Mouse (Mus musculus) left cerebral cortex, postnatal 25 days (tissue): Measurements from ENCODE around the gene Aldh1l1. TPM values are rescaled to one million over a fixed set of nuclear protein-coding genes. Genes with fewer than 3 reads are reported as not detected.
A peak's percentile ranks its signal among the peaks of the same experiment; 100 is the strongest.

ENCODE experiments used
- DNase-seq, 2 experiments: peaks; one replicate each; pipeline ENCODE4 v3.0.0; 2022; ENCODE audit warnings: low spot score in 2 of 2, mixed read lengths in 1 of 2
- intact Hi-C: fragments of 180-260 bp; cut with DNase I; formaldehyde crosslinking; loops from one replicate; pipeline ENCODE4 v1.15.1; 2025
- total RNA-seq, 2 experiments: library from RNA; stranded (reverse); gene quantifications; 2 replicates each; pipeline ENCODE4 v1.2.3; 2021

Gene Aldh1l1
- total RNA-seq = 10 to 100 TPM; 63.5 to 65.8 TPM

DNA sequence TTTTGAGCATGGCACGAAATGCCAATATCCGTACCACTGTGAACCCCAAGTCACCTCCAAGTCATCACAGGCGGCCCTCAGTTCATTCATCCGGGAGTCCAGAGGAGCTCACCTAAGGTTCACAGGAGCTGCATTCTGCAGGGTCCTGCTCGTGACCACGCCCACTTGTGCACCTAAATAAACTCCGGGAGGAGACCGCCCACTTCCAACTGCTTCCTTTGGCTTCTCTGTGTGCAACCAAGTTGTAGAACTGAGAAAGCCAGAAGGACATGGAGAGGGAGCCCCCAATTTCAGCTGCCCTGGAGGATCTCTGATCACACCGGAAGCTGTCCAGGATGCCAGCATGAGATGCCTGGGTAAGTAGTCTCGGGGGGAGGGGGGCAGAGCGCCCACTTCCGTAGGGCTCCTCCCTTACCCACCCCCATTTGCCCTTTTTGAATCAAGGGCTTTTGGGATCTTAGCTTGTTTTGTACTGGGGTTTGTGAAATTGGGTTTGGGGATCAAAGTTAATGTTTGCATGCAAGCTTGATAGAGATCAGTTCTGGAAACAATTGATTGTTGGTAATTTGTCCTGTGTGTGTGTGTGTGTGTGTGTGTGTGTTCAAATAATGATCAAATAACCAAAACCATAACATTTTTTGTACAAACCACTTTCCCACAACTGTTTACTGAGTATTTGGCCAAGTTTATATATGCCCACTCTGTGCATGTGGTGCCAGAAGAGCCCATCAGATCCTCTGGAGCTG lies at the start of gene Aldh1l1:
Gene Aldh1l1, plus strand, starts transcription at position 252 of the 746 bp plus-strand sequence.
- DNase-seq = peak in 1 of 2 experiments; percentile 57
- intact Hi-C loops = no loop called here

DNA sequence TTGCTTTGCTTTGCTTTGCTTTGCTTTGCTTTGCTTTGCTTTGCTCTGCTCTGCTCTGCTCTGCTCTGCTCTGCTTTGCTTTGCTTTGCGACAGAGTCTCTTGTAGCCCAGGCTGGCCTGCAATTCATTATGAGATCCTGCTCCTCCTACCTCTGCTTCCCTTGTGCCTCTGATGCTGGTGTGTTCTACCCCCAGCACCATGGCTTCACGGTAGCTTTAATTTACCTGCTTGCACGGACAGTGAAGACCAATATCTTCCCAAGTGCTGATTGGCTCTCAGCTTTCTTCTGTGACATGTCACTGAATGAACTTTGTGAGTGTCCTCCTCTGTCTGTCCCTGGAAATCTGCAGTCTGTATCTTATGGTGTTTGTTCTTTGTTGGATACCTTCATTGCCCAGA lies 49.2 kb upstream of the Aldh1l1 start:
- intact Hi-C loops = no loop called here
- DNase-seq = no peak

DNA sequence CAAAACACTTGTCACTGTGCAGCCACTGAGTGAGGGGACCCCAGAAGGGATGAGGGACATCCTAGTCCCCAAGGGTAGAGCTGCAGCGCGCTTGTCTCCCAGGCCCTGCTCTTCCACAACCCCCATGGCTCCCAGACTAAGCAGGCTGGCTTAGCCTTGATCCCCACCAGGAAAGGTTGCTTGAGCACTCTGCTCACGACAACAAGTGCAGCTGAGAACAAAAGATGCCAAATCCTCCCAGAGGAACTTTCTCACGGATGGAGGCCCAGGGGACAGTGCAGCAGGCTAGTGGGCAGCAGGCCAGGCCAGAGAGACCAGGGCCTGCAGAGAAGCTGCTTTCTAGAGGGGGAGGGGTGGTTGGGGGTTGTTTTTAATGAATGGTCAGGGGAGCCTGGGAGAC lies 39.3 kb upstream of the Aldh1l1 start:
- DNase-seq = no peak
- intact Hi-C loops = no loop called here

DNA sequence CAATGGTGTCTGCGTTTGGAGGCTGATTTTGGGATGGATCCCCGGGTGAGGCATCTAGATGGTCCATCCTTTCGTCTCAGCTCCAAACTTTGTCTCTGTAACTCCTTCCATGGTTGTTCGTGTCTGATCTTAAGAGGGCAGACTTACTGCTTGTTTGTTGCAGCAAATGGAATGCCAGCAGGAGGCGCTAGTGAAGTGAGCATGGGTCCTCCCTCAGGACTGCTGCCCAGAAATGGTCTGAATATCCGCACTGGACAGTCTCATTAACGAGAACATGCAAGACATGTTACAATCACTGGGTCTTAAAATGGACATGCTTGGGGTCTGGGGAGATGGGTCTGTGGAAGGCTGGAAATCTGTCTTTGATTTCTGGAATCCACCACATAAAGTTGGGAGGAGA lies 36.0 kb upstream of the Aldh1l1 start:
- intact Hi-C loops = loop anchor here (5.0 kb wide), 2 partner anchors 67 to 87 kb away; no protein-coding TSS in a partner anchor
- DNase-seq = peak; percentile 78 to 81

DNA sequence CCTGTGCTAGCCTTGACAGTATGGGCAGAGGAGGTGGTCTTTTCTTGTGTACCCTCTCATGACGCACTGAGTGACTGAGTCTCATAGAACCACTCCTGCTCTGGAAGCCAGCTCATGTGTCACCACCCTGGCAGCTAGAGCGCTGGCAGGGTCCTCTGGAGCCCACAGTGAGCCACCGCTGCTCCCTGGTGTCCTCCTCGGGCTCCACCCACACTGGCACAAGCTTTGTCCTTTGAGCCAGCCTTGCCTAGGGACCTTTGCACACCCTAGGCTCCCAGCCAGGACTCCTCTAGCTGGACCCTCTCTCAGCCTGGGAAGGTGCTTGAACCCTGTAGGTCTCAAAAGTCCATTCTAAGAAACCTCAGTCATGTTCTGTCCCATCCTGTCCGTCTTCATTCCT lies 35.5 kb upstream of the Aldh1l1 start:
- intact Hi-C loops = loop anchor here (5.0 kb wide), 2 partner anchors 67 to 87 kb away; no protein-coding TSS in a partner anchor
- DNase-seq = no peak

DNA sequence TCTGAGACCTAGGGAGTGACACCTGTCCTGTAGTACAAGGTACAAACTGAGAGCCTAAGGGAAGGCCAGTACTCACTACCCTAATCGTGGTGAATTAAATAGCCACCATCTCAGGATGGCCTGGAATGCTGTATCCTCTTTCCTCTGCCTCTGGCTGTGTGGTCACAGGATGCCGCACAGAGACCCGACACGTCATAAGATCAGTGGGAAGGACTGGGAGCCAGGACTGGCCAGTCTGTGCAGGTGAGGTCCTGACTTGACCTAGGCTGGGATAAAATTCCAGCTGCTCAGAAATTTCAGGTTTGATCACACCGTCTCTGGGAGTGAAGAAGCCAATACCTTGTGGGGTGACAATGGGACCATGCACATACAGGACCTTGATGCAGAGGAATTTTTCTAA lies 34.7 kb upstream of the Aldh1l1 start:
- intact Hi-C loops = loop anchor here (5.0 kb wide), 2 partner anchors 66 to 86 kb away; no protein-coding TSS in a partner anchor
- DNase-seq = no peak

DNA sequence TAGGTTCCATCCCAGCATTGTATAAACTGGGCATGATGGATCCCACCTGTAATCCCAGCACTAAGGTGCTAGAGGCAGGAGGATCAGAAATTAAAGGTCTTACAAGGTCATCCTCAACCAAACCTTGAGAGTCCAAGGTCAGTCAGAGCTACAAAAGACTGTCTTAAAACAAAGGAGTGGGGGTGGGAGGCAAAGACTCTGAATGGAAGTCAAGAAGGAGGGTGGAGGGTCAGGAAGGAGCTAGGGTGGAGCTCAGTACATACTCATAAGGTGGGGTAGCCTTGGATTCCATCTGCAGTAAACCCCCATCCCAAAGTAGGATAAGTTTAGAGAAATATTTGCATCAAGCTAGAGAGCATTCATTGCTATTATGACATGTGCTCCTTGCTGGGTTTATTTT lies 33.6 kb upstream of the Aldh1l1 start:
- DNase-seq = no peak
- intact Hi-C loops = loop anchor here (5.0 kb wide), 2 partner anchors 65 to 85 kb away; no protein-coding TSS in a partner anchor

DNA sequence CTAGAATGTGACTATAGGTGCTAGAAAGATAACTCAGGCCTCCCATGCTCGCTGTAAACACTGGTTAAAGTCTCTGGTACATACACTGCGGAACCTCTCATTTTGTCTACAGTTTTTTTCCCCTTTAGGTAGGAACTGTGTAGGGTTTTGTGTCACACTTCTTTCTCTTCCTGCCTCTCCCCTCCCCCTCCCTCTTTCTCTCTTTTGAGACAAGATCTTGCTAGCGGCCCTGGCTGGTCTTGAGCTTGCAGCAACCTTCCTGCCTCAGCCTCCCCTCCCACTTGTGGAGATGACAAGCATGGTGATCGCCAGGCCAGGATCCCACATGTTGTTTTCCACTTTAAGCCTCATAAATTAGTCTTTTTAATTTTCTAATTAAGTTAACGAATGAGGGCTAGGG lies 32.5 kb upstream of the Aldh1l1 start:
- DNase-seq = no peak
- intact Hi-C loops = loop anchor here (5.0 kb wide), 2 partner anchors 64 to 84 kb away; no protein-coding TSS in a partner anchor

DNA sequence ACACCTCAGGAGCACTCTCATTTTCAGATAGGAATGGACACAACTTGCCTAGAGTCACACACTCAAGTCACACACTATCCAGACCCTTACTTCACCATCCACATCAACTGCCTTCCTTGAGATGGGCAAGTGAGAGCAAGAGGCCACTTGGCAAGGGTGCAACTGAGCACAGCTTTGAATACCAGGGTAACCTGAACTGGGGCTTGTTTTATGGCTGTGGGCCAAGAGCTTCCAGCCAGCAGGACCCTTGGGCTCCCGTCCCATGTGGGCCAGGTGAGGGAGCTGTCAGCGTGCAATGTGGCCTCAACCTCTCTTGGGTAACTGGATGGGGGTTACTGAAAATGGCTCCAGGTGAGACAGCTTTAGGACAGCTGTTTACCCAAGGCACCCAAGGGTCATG lies 28.8 kb upstream of the Aldh1l1 start:
- DNase-seq = no peak
- intact Hi-C loops = no loop called here

DNA sequence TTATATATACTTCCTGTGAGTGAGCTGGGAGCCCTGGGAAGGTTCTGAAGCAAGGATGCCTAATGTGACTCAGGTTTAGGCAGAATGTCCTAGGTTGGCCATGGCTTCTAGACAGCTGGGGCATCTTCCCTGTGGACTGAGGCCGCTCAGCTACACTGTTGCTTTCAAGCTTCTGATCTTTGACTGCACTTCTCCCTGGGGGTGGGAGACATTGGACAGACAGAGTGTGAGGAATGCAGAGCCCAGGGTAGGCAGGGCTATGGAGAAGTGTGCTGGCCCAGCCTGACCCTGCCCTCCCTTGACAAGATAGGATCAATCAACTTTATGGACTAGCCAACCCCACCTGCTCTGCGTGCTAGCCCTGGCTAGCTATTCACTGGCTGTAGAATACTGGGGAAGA lies 25.0 kb upstream of the Aldh1l1 start:
- intact Hi-C loops = no loop called here
- DNase-seq = no peak

DNA sequence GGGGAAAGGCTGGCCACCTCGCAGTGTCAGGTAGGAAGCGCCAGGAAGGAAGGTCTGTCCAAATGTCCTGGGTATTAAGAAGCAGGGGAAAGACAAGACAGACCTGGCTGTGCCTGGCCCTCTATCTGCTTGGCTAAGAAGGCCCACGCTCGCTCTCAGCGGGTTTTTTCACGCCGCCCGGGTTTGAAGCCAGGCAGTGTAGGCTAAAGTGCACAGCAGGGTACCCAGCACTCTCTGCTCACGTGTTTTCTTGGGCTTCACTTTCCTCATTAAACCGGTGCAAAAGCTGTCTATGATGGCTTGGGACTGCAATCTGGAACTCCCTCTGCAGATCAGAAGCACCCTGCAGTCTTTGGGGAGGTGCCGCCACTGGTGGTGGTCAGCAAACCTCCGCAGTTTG lies 24.5 kb upstream of the Aldh1l1 start:
- DNase-seq = no peak
- intact Hi-C loops = loop anchor here (2.0 kb wide), 1 partner anchor 45 kb away; no protein-coding TSS in a partner anchor

DNA sequence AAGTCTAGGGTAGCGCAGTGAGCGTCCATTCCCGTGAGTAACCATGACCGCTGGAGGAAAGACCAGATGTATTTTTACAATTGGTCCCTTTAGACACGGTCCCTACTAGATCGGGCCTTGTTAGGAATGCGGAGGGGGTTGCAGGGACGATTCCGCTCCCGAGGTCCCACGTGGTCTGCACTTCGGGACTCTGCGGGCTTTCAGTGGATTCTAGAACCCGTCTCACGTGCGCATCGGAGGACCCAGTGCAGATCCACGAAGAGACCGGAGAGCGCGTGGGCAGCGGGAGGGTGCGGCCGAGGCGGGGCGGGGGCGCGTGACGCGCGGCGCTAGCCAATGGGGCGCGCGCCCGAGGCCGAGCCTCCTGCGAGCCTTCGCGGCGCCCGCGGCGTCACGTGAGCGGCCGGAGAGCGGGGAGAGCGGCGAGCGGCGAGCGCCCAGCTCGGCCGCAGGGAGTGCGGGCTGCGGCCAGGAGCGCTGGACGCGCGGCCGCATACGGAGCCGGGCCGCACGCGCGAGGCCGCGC lies 24.0 kb upstream of the Aldh1l1 start, which contains the start of gene Klf15:
Gene Klf15, plus strand, starts transcription at position 396 of the 526 bp plus-strand sequence.
- intact Hi-C loops = loop anchor here (2.0 kb wide), 1 partner anchor 45 kb away; no protein-coding TSS in a partner anchor
- DNase-seq = peak; percentile 89 to 90

DNA sequence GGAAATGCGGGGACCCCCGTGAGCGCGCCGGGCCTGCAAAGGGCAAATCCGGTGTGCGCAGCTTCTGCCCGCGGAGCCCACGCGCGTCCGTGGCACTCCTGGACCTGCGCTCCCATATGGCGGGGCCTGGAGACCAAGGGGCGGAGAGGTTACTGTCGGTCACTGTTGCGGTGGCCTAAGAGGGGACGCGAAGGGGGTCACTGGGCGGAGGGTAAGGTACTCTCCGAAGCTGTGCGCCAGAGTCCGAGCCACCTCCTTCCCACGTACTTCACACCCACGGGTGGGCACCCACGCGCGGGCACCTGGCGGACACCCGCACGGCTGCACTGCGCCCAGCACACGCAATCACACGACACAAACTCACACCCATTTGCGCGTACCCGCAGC lies 23.4 kb upstream of the Aldh1l1 start:
- peak; percentile 37 to 46 for DNase-seq
- intact Hi-C loops = loop anchor here (1.0 to 2.0 kb wide), 2 partner anchors 8 to 44 kb away; no protein-coding TSS in a partner anchor

DNA sequence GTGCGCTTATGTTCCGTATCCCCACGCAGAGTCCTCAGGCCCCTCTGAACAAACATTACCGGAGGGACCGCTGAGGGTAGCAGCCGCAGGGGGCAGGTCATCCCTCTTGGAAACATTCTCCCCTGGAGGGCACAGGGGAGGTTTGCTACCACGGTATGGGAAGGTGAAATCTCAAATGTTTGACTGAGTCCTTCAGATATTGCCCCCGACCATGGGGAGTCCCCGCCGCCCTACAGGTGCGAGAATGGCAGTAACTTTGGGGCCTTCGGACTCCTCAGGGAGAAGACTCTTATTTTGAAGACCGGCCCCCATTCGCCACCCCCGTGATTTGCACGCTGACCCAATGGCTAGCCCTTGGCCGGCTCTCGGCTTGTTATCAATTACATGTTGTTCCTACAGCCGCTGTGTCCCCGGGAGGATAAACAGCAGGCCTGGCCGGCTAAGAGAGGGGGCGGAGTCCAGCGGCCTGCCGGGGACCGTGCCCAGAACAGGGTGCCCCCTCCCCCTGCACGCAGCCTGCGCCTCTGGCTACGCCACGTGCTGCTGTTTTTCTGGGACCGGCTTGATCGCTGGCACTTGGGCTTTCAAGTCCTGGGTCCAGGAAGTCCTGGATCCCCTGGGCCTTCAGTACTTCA lies 22.9 kb upstream of the Aldh1l1 start:
- intact Hi-C loops = loop anchor here (1.0 to 2.0 kb wide), 2 partner anchors 8 to 43 kb away; no protein-coding TSS in a partner anchor
- DNase-seq = peak; percentile 84 to 89

DNA sequence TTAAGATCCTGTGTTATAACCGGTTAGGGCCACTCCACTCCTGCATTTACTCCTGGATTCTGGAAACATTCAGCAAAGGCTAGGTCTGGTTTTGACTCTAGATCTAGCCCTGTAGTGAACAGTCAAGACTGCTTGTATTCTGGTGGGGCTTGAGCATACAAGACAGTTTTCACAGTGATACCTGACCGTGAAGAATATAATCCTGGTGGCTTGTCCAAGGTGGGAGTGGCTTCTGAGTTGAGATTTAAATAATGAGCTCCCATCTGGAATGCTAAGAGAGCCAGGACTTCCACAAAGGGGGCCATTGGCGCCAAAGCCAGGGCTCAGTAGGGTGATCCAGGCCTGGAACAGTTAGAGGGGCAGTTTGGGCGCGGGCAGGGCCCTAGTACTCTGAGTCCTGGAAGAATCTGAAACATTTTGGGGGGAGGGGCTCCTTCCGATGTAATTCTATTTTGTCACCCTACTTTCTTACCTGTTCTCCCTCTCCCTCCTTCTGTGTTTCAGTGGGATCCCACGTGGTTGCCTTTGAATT lies 22.3 kb upstream of the Aldh1l1 start:
- intact Hi-C loops = loop anchor here (1.0 to 2.0 kb wide), 2 partner anchors 7 to 43 kb away; no protein-coding TSS in a partner anchor
- DNase-seq = no peak

DNA sequence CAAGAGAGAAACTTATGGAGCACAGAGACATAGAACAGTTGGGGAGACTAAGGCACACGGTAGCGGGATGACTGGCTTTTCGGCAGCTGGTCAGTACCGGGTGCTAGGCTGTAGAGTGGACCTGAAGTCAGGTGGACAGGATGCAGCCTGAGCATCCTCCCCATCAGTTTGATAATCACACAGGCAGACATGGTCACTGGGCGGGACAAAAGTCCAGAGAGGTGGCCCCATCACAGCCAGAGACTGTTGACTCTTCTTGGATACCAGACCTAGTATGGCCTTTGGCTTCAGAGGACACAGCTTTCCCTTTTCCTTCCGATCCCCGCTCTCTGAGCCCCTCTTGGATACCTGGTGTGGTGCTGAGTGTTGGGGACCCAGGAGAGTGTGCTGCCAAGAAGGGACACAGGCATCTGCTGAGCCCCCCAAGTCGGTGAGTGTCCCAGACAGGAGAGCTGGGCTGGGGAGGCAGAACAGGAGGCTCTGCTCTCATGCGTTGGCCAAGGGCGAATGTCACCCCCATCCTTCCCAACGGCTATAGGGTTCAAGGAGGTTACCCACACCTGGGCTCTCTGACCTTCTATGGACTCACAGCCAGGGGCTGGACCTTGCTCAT lies 21.1 kb upstream of the Aldh1l1 start:
- no peak for DNase-seq
- intact Hi-C loops = no loop called here

DNA sequence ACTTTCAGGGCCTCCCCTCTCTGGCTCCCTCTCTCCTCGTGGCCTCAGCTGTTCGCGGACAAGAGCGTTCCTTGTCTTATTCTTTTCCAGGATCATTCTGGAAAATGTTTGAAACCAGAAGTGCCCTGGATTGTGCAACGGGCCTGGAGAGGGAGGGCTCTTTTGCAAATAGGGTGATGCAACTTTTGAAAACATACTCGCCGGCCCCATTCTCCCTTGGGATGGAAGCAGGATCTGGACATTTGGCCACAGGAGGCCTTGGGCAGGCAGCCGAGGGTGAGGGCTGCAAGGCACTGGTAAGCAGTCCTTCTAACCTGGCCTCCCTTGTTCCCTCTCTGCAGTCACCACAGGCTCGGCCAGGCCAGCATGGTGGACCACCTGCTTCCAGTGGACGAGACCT lies 20.1 kb upstream of the Aldh1l1 start:
- no peak for DNase-seq
- intact Hi-C loops = no loop called here

DNA sequence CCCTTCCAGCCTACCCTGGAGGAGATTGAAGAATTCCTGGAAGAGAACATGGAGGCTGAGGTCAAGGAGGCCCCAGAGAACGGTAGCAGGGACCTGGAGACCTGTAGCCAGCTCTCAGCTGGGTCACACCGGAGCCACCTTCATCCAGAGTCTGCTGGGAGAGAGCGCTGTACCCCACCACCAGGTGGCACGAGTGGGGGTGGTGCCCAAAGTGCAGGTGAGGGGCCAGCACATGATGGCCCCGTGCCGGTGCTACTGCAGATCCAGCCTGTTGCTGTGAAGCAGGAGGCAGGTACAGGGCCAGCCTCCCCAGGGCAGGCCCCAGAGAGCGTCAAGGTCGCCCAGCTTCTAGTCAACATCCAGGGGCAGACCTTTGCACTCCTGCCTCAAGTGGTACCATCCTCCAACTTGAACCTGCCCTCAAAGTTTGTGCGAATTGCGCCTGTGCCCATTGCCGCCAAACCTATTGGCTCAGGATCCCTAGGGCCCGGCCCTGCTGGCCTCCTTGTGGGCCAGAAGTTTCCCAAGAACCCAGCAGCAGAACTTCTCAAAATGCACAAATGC lies 19.3 kb upstream of the Aldh1l1 start:
- intact Hi-C loops = no loop called here
- DNase-seq = no peak

DNA sequence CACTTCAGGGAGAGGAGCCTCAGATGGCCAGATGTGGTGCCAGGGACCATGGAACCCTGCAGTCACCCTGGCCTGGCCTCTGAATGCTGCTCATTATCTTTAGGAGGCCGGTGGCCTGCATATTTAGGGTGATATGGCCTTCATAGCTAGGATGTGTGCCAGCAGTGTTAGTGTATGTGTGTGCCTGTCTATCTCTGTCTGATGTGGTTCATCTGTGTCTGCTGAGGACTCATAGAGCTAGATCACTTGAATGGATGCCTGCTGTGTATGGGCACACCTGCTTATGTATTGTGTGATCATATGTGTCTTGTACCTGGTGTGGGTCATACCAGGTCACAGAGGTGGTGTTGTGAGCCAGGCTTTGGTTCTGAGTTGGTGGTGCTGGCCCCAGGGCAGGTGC lies 18.0 kb upstream of the Aldh1l1 start:
- intact Hi-C loops = no loop called here
- DNase-seq = no peak
